Mouse (Mus musculus): ENCODE results near the gene Camkmt. TPM values are rescaled to one million over a fixed set of nuclear protein-coding genes. Genes with fewer than 3 reads are reported as not detected.

The Camkmt gene
- polyA plus RNA-seq (2015; fragmentation: Nextera tagmentation; extraction: Ambion mirVana): 11.4 and 12.4 TPM in 2 replicates

- Histone ChIP-seq H3K4me3 (peak within 1 kb of the TSS; percentile 92), H3K27me3 (no peaks in the 10 kb centered on the region), H3K9me3 (no peaks in the 10 kb centered on the region), H3K9ac (peak within 1 kb of the TSS; percentile 71), H3K27ac (peak within 1 kb of the TSS; percentile 92), H3K4me1 (peaks cover 14% of the 10 kb centered on the region), H3K36me3 (no peaks in the 10 kb centered on the region), H3K4me2 (peak within 1 kb of the TSS; percentile 63)
- ATAC-seq (ENCODE audit: borderline replicate concordance, extremely low read depth, low FRiP score, low TSS enrichment): peak; percentile 98
- WGBS: under 1% methylated on average over 63 of the region's 63 CpGs
These were observed at the start of gene Camkmt, which contains the start of gene Prepl for GRCm38 (mm10) chr17:85090120-85091099. Gene Camkmt (plus strand): TSS chr17:85090552. Gene Prepl (minus strand): TSS chr17:85090241.

GRCm38 (mm10) chr17:85040913-85041312 lies 49.4 kb upstream of the Camkmt start:
- no peaks in the 10 kb centered on the region for H3K4me1 ChIP-seq
- 44% methylated on average over 7 of the region's 7 CpGs for WGBS
- no peaks in the 10 kb centered on the region for H3K27me3 ChIP-seq
- H3K27ac ChIP-seq: no peak overlapping the region
- H3K9me3 ChIP-seq: no peaks in the 10 kb centered on the region
- ATAC-seq (ENCODE audit: borderline replicate concordance, extremely low read depth, low FRiP score, low TSS enrichment): 0 out of 2 replicates have a peak, but pooled peaks have one; percentile 23
- H3K4me3 ChIP-seq: no peak overlapping the region
- no peaks in the 10 kb centered on the region for H3K36me3 ChIP-seq
- no peak overlapping the region for H3K9ac ChIP-seq
- no peak overlapping the region for H3K4me2 ChIP-seq

- Histone ChIP-seq H3K9ac (no peak overlapping the region), H3K4me2 (no peak overlapping the region), H3K36me3 (no peaks in the 10 kb centered on the region), H3K4me3 (no peak overlapping the region), H3K9me3 (no peaks in the 10 kb centered on the region), H3K4me1 (no peaks in the 10 kb centered on the region), H3K27me3 (no peaks in the 10 kb centered on the region), H3K27ac (no peak overlapping the region)
- whole genome bisulfite sequencing: 34% methylated on average over 6 of the region's 6 CpGs
- no peak for ATAC-seq (ENCODE audit: borderline replicate concordance, extremely low read depth, low FRiP score, low TSS enrichment)
These were observed 47.9 kb upstream of the Camkmt start for GRCm38 (mm10) chr17:85042419-85042818.

- Histone ChIP-seq H3K27me3 (no peaks in the 10 kb centered on the region), H3K4me1 (no peaks in the 10 kb centered on the region), H3K27ac (no peak overlapping the region), H3K9ac (no peak overlapping the region), H3K36me3 (no peaks in the 10 kb centered on the region), H3K9me3 (no peaks in the 10 kb centered on the region), H3K4me3 (no peak overlapping the region), H3K4me2 (no peak overlapping the region)
- ATAC-seq (ENCODE audit: borderline replicate concordance, extremely low read depth, low FRiP score, low TSS enrichment): no peak
- WGBS: 71% methylated on average over 6 of the region's 6 CpGs
These were observed 46.9 kb upstream of the Camkmt start for GRCm38 (mm10) chr17:85043404-85043816.

GRCm38 (mm10) chr17:85044466-85044865 lies 45.9 kb upstream of the Camkmt start:
- Histone ChIP-seq H3K9ac (no peak overlapping the region), H3K4me2 (no peak overlapping the region), H3K9me3 (no peaks in the 10 kb centered on the region), H3K27ac (no peak overlapping the region), H3K4me3 (no peak overlapping the region), H3K27me3 (no peaks in the 10 kb centered on the region), H3K4me1 (no peaks in the 10 kb centered on the region), H3K36me3 (no peaks in the 10 kb centered on the region)
- ATAC-seq (ENCODE audit: borderline replicate concordance, extremely low read depth, low FRiP score, low TSS enrichment): no peak
- WGBS: 85% methylated on average over 5 of the region's 5 CpGs

GRCm38 (mm10) chr17:85045160-85045559 lies 45.2 kb upstream of the Camkmt start:
- Histone ChIP-seq H3K9me3 (no peaks in the 10 kb centered on the region), H3K4me3 (no peak overlapping the region), H3K4me1 (no peaks in the 10 kb centered on the region), H3K27ac (no peak overlapping the region), H3K4me2 (no peak overlapping the region), H3K27me3 (no peaks in the 10 kb centered on the region), H3K36me3 (no peaks in the 10 kb centered on the region), H3K9ac (no peak overlapping the region)
- whole genome bisulfite sequencing: 76% methylated on average over 12 of the region's 12 CpGs
- ATAC-seq (ENCODE audit: borderline replicate concordance, extremely low read depth, low FRiP score, low TSS enrichment): no peak

GRCm38 (mm10) chr17:85048379-85048778 lies 42.0 kb upstream of the Camkmt start:
- H3K9ac ChIP-seq: no peak overlapping the region
- 90% methylated on average over 5 of the region's 5 CpGs for WGBS
- no peak overlapping the region for H3K27ac ChIP-seq
- H3K4me3 ChIP-seq: no peak overlapping the region
- H3K36me3 ChIP-seq: no peaks in the 10 kb centered on the region
- no peaks in the 10 kb centered on the region for H3K4me1 ChIP-seq
- no peak for ATAC-seq (ENCODE audit: borderline replicate concordance, extremely low read depth, low FRiP score, low TSS enrichment)
- H3K27me3 ChIP-seq: no peaks in the 10 kb centered on the region
- H3K4me2 ChIP-seq: no peak overlapping the region
- no peaks in the 10 kb centered on the region for H3K9me3 ChIP-seq

GRCm38 (mm10) chr17:85058276-85058675 lies 32.1 kb upstream of the Camkmt start:
- WGBS: 85% methylated on average over 7 of the region's 7 CpGs
- ATAC-seq (ENCODE audit: borderline replicate concordance, extremely low read depth, low FRiP score, low TSS enrichment): no peak
- no peak overlapping the region for H3K9ac ChIP-seq
- no peak overlapping the region for H3K27ac ChIP-seq
- H3K4me2 ChIP-seq: no peak overlapping the region
- H3K4me3 ChIP-seq: no peak overlapping the region
- no peaks in the 10 kb centered on the region for H3K9me3 ChIP-seq
- no peaks in the 10 kb centered on the region for H3K36me3 ChIP-seq
- H3K4me1 ChIP-seq: no peaks in the 10 kb centered on the region
- H3K27me3 ChIP-seq: no peaks in the 10 kb centered on the region

GRCm38 (mm10) chr17:85059136-85059535 lies 31.2 kb upstream of the Camkmt start:
- Histone ChIP-seq H3K27ac (no peak overlapping the region), H3K27me3 (no peaks in the 10 kb centered on the region), H3K36me3 (peaks cover 3% of the 10 kb centered on the region; the same call in 1 of the 2 replicates), H3K4me2 (no peak overlapping the region), H3K9ac (no peak overlapping the region), H3K4me3 (no peak overlapping the region), H3K9me3 (no peaks in the 10 kb centered on the region), H3K4me1 (no peaks in the 10 kb centered on the region)
- no peak for ATAC-seq (ENCODE audit: borderline replicate concordance, extremely low read depth, low FRiP score, low TSS enrichment)
- 92% methylated on average over 6 of the region's 6 CpGs for WGBS

GRCm38 (mm10) chr17:85063560-85063959 lies 26.8 kb upstream of the Camkmt start:
- no peaks in the 10 kb centered on the region for H3K9me3 ChIP-seq
- no peak overlapping the region for H3K4me2 ChIP-seq
- no peak for ATAC-seq (ENCODE audit: borderline replicate concordance, extremely low read depth, low FRiP score, low TSS enrichment)
- H3K36me3 ChIP-seq: peaks cover 13% of the 10 kb centered on the region
- H3K4me3 ChIP-seq: no peak overlapping the region
- no peaks in the 10 kb centered on the region for H3K27me3 ChIP-seq
- no peak overlapping the region for H3K27ac ChIP-seq
- no peaks in the 10 kb centered on the region for H3K4me1 ChIP-seq
- H3K9ac ChIP-seq: no peak overlapping the region
- 82% methylated on average over 7 of the region's 7 CpGs for WGBS

GRCm38 (mm10) chr17:85067331-85067730 lies 23.0 kb upstream of the Camkmt start:
- Histone ChIP-seq H3K9ac (no peak overlapping the region), H3K4me3 (no peak overlapping the region), H3K4me1 (no peaks in the 10 kb centered on the region), H3K4me2 (no peak overlapping the region), H3K27ac (no peak overlapping the region), H3K9me3 (no peaks in the 10 kb centered on the region), H3K27me3 (no peaks in the 10 kb centered on the region), H3K36me3 (peaks cover 30% of the 10 kb centered on the region)
- 93% methylated on average over 7 of the region's 7 CpGs for WGBS
- no peak for ATAC-seq (ENCODE audit: borderline replicate concordance, extremely low read depth, low FRiP score, low TSS enrichment)

- H3K36me3 ChIP-seq: peaks cover 25% of the 10 kb centered on the region
- H3K9me3 ChIP-seq: no peaks in the 10 kb centered on the region
- ATAC-seq (ENCODE audit: borderline replicate concordance, extremely low read depth, low FRiP score, low TSS enrichment): no peak
These were observed 19.7 kb upstream of the Camkmt start for GRCm38 (mm10) chr17:85070658-85071057.

More at GRCm38 (mm10) chr17:85070658-85071057, 19.7 kb upstream of the Camkmt start:
- WGBS: 78% methylated on average over 6 of the region's 6 CpGs
- Histone ChIP-seq H3K27ac (no peak overlapping the region), H3K27me3 (no peaks in the 10 kb centered on the region), H3K4me2 (no peak overlapping the region), H3K4me3 (no peak overlapping the region), H3K9ac (no peak overlapping the region), H3K4me1 (no peaks in the 10 kb centered on the region)
